17 mouse cellular contexts compared by ENCODE assay signal in genomic region chr2:24717461-24717860, GRCm38 (mm10). TPM values are rescaled to one million over a fixed set of nuclear protein-coding genes. Genes with fewer than 3 reads are reported as not detected.
DNase-seq lines count a peak whose midpoint lies in the region; ATAC-seq and TF ChIP-seq lines count a peak whose summit lies in the region.
"Had no signal": no experiment of that assay in that cellular context is flagged by ENCODE, and none has a peak within 500 bp of the region (broad histone marks: within the 10 kb centered on the region; RNA-seq: fewer than 3 reads in every experiment).

No protein-coding gene starts in this region.

- H3K27me3 ChIP-seq in hindbrain, embryonic 13.5 days, result no peaks in the 10 kb centered on the region
- H3K27me3 ChIP-seq in hindbrain, embryonic 14.5 days (ENCODE audit: control insufficient read depth, insufficient read depth, low read length), result no peaks in the 10 kb centered on the region
- H3K27me3 ChIP-seq: heart, embryonic 13.5 days; limb, embryonic 13.5 days had no signal

- TF ChIP-seq POLR2A in brain, embryonic 14.5 days (IDR thresholded peaks at IDR 0.05; ENCODE audit: borderline replicate concordance, extremely low read depth, insufficient read depth, insufficient read length, poor library complexity, severe bottlenecking), result no peak

- H3K36me3 ChIP-seq in hindbrain, embryonic 13.5 days, result peaks cover 63% of the 10 kb centered on the region
- H3K36me3 ChIP-seq in hindbrain, embryonic 14.5 days (replicated peaks; ENCODE audit: control insufficient read depth, insufficient read depth), result peaks cover 70% of the 10 kb centered on the region
- H3K36me3 ChIP-seq: heart, embryonic 13.5 days; limb, embryonic 13.5 days had no signal

- no peak overlapping the region for H3K4me2 ChIP-seq in hindbrain, embryonic 13.5 days
- H3K4me2 ChIP-seq in hindbrain, embryonic 14.5 days (replicated peaks), result no peak overlapping the region
- H3K4me2 ChIP-seq: heart, embryonic 13.5 days; limb, embryonic 13.5 days had no signal

- H3K4me1 ChIP-seq in hindbrain, embryonic 13.5 days (replicated peaks), result no peaks in the 10 kb centered on the region
- H3K4me1 ChIP-seq in hindbrain, embryonic 14.5 days (replicated peaks; ENCODE audit: control insufficient read depth, insufficient read depth, low read length), result no peaks in the 10 kb centered on the region
- H3K4me1 ChIP-seq: limb, embryonic 13.5 days; megakaryocyte, embryonic 14.5 days had no signal

- WGBS in hindbrain, embryonic 13.5 days, result 90% methylated on average over 4 of the region's 4 CpGs
- WGBS in hindbrain, embryonic 14.5 days, result 91% methylated on average over 4 of the region's 4 CpGs

- ATAC-seq in hindbrain, embryonic 13.5 days (ENCODE audit: low FRiP score), result no peak
- no peak for ATAC-seq in hindbrain, embryonic 14.5 days (ENCODE audit: low FRiP score)
- ATAC-seq in erythroblast, adult 5-6 weeks (replicated peaks; ENCODE audit: low FRiP score, poor library complexity, severe bottlenecking), result no peak
- ATAC-seq: hindbrain, embryonic 16.5 days had no signal

- DNase-seq in hindbrain, embryonic 14.5 days (ENCODE audit: low spot score), result no peak
- DNase-seq in brain, embryonic 14.5 days (ENCODE audit: low read depth), result peak; percentile 35
- peak; percentile 64 for DNase-seq in cerebellum, adult 9-10 months
- peak; percentile 61 to 63 for DNase-seq in left cerebral cortex, postnatal 14 days (ENCODE audit: low spot score in 2 of 2)
- no peak for DNase-seq in spleen, postnatal 14 days (ENCODE audit: low spot score in 2 of 2)
- no peak for DNase-seq in neural tube, embryonic 10.5 days (ENCODE audit: extremely low spot score, low spot score)
- DNase-seq: gastrocnemius, adult 2 months; lung, adult 2 months; thymus, postnatal 4 days had no signal

- intact Hi-C loops in left cerebral cortex, postnatal 14 days (cut with DNase I), result no loop called here

- 0 out of 2 replicates have a peak overlapping the region, but pooled peaks have one; percentile 12 for H3K27ac ChIP-seq in hindbrain, embryonic 13.5 days
- H3K27ac ChIP-seq in hindbrain, embryonic 14.5 days, result no peak overlapping the region
- H3K27ac ChIP-seq: gastrocnemius, adult 2 months; heart, embryonic 13.5 days; kidney, postnatal 0 days; limb, embryonic 13.5 days had no signal

- H3K9me3 ChIP-seq in hindbrain, embryonic 13.5 days, result no peaks in the 10 kb centered on the region
- H3K9me3 ChIP-seq in hindbrain, embryonic 14.5 days (ENCODE audit: control insufficient read depth, low read length), result no peaks in the 10 kb centered on the region
- H3K9me3 ChIP-seq: heart, embryonic 13.5 days; limb, embryonic 13.5 days had no signal

- no peak overlapping the region for H3K9ac ChIP-seq in hindbrain, embryonic 13.5 days
- no peak overlapping the region for H3K9ac ChIP-seq in hindbrain, embryonic 14.5 days
- H3K9ac ChIP-seq: heart, embryonic 13.5 days; limb, embryonic 13.5 days had no signal

- no peak for TF ChIP-seq CTCF in brain, embryonic 14.5 days (IDR thresholded peaks at IDR 0.05; ENCODE audit: borderline replicate concordance, extremely low read depth, insufficient read depth, insufficient read length)

- H3K4me3 ChIP-seq in hindbrain, embryonic 13.5 days, result no peak overlapping the region
- no peak overlapping the region for H3K4me3 ChIP-seq in hindbrain, embryonic 14.5 days (replicated peaks; ENCODE audit: low read length)
- H3K4me3 ChIP-seq: gastrocnemius, adult 2 months; heart, embryonic 13.5 days; limb, embryonic 13.5 days; megakaryocyte, embryonic 14.5 days; myocyte had no signal

RNA-seq across cellular contexts. Expression of gene Cacna1b, which starts 45.5 kb away (rescaled TPM):
- polyA plus RNA-seq in hindbrain, embryonic 13.5 days (2015; fragmentation: Nextera tagmentation; extraction: Ambion mirVana), result 10.9 and 11.5 TPM in 2 replicates
- polyA plus RNA-seq in hindbrain, embryonic 14.5 days (2014; fragmentation: Nextera tagmentation; extraction: Ambion mirVana), result 15.9 and 17.9 TPM in 2 replicates
- 80.2 and 100 TPM in 2 replicates for polyA plus RNA-seq in brain, embryonic 14.5 days (2012; rRNA removed)
- total RNA-seq in left cerebral cortex, postnatal 14 days (2021), result 100 to 1,000 TPM; 108 to 125 TPM
- not detected in 2 replicates for total RNA-seq in erythroblast, adult 5-6 weeks (2015; ENCODE audit: low replicate concordance)
- total RNA-seq in erythroblast, adult 5-6 weeks (2017; ENCODE audit: low replicate concordance), result not detected in 2 replicates

Comparison
In these comparisons a context has a peak if more than half of its experiments do, and no peak if none do; other contexts are left out.
1. DNase-seq: peak in brain, embryonic 14.5 days (single experiment), cerebellum, adult 9-10 months (single experiment) and left cerebral cortex, postnatal 14 days (2 of 2); none in hindbrain, embryonic 14.5 days (single experiment), spleen, postnatal 14 days (0 of 2) and neural tube, embryonic 10.5 days (single experiment).